Comparison of ENCODE assay signal across 20 mouse cellular contexts in the genomic region with DNA sequence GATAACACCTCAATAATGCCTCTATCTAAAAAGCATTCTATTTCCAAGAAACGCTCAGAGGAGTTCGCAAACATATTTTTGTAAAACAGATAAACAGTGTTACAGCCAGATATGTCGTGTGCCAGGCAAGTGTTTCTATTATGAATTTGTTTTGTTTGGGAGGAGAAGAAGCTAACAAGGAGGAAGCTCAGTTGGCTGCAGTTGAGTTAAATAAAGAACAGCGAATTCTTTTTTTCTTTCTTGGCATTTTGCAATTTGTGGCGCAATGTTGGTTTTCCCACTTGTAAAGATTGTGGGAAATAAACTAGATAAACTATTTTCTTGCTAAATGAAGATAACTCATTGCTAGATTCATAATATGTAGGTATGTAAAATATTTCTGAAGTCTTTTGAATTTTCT.
DNase-seq lines count a peak whose midpoint lies in the region; ATAC-seq and TF ChIP-seq lines count a peak whose summit lies in the region.
"Had no signal": no experiment of that assay in that cellular context is flagged by ENCODE, and none has a peak within 500 bp of the region (broad histone marks: within the 10 kb centered on the region; RNA-seq: fewer than 3 reads in every experiment).

No protein-coding gene starts in this region.

- TF ChIP-seq CTCF in forebrain, postnatal 0 days (IDR thresholded peaks at IDR 0.05; ENCODE audit: low read depth), result no peak
- no peak for TF ChIP-seq CTCF in lung, postnatal 0 days (IDR thresholded peaks at IDR 0.05)
- no peak for TF ChIP-seq CTCF in hindbrain, postnatal 0 days (IDR thresholded peaks at IDR 0.05; ENCODE audit: low read depth)

- H3K4me1 ChIP-seq in forebrain, postnatal 0 days (ENCODE audit: insufficient read depth), result no peaks in the 10 kb centered on the region
- no peaks in the 10 kb centered on the region for H3K4me1 ChIP-seq in forebrain, embryonic 13.5 days
- no peaks in the 10 kb centered on the region for H3K4me1 ChIP-seq in lung, postnatal 0 days (ENCODE audit: insufficient read depth, low read depth, low read length)
- no peaks in the 10 kb centered on the region for H3K4me1 ChIP-seq in hindbrain, postnatal 0 days (ENCODE audit: insufficient read depth, low read length)
- H3K4me1 ChIP-seq: forebrain, embryonic 10.5 days; heart, embryonic 10.5 days had no signal

- WGBS in forebrain, postnatal 0 days, result 54% methylated on average over 5 of the region's 5 CpGs
- 95% methylated on average over 5 of the region's 5 CpGs for WGBS in forebrain, embryonic 13.5 days
- WGBS in lung, postnatal 0 days, result 61% methylated on average over 5 of the region's 5 CpGs
- 86% methylated on average over 5 of the region's 5 CpGs for WGBS in hindbrain, postnatal 0 days

- H3K27ac ChIP-seq in forebrain, postnatal 0 days (ENCODE audit: low read depth, low read length), result no peak overlapping the region
- H3K27ac ChIP-seq in forebrain, embryonic 13.5 days, result no peak overlapping the region
- no peak overlapping the region for H3K27ac ChIP-seq in lung, postnatal 0 days (ENCODE audit: low read length)
- no peak overlapping the region for H3K27ac ChIP-seq in hindbrain, postnatal 0 days
- H3K27ac ChIP-seq: forebrain, embryonic 10.5 days; heart, embryonic 10.5 days; hindbrain, embryonic 14.5 days had no signal

- H3K36me3 ChIP-seq in forebrain, postnatal 0 days (ENCODE audit: insufficient read depth), result no peaks in the 10 kb centered on the region
- H3K36me3 ChIP-seq in forebrain, embryonic 13.5 days (ENCODE audit: poor library complexity, severe bottlenecking), result no peaks in the 10 kb centered on the region
- no peaks in the 10 kb centered on the region for H3K36me3 ChIP-seq in lung, postnatal 0 days (ENCODE audit: insufficient read depth, low read length)
- no peaks in the 10 kb centered on the region for H3K36me3 ChIP-seq in hindbrain, postnatal 0 days (ENCODE audit: insufficient read depth, low read length)
- H3K36me3 ChIP-seq: forebrain, embryonic 10.5 days; heart, embryonic 10.5 days had no signal

- H3K4me2 ChIP-seq in forebrain, postnatal 0 days (ENCODE audit: low read depth), result no peak overlapping the region
- H3K4me2 ChIP-seq in forebrain, embryonic 13.5 days, result no peak overlapping the region
- no peak overlapping the region for H3K4me2 ChIP-seq in lung, postnatal 0 days (replicated peaks; ENCODE audit: low read depth, low read length)
- H3K4me2 ChIP-seq in hindbrain, postnatal 0 days (ENCODE audit: low read depth, low read length), result no peak overlapping the region
- H3K4me2 ChIP-seq: hindbrain, embryonic 14.5 days had no signal

- no peaks in the 10 kb centered on the region for H3K27me3 ChIP-seq in forebrain, postnatal 0 days (ENCODE audit: insufficient read depth, low read length)
- H3K27me3 ChIP-seq in forebrain, embryonic 13.5 days, result no peaks in the 10 kb centered on the region
- H3K27me3 ChIP-seq in lung, postnatal 0 days (replicated peaks; ENCODE audit: insufficient read depth, low read length), result no peaks in the 10 kb centered on the region
- no peaks in the 10 kb centered on the region for H3K27me3 ChIP-seq in hindbrain, postnatal 0 days (ENCODE audit: insufficient read depth, low read length)

- intact Hi-C loops in heart, postnatal 14 days (cut with DNase I), result no loop called here

- no peak overlapping the region for H3K9ac ChIP-seq in forebrain, postnatal 0 days
- H3K9ac ChIP-seq in forebrain, embryonic 13.5 days, result no peak overlapping the region
- H3K9ac ChIP-seq in lung, postnatal 0 days (replicated peaks; ENCODE audit: low read depth), result no peak overlapping the region
- no peak overlapping the region for H3K9ac ChIP-seq in hindbrain, postnatal 0 days (replicated peaks; ENCODE audit: low read length)
- H3K9ac ChIP-seq: hindbrain, embryonic 14.5 days had no signal

- peak; percentile 27; the same call in 1 of the 2 replicates for ATAC-seq in forebrain, postnatal 0 days
- ATAC-seq in forebrain, embryonic 13.5 days, result no peak
- ATAC-seq in lung, postnatal 0 days, result no peak
- ATAC-seq in hindbrain, postnatal 0 days, result no peak
- ATAC-seq: activated CD4-positive, CD25-positive, alpha-beta regulatory T cell, adult 4 months; forebrain, embryonic 14.5 days; intestine, postnatal 0 days had no signal

- no peak overlapping the region for H3K4me3 ChIP-seq in forebrain, postnatal 0 days (ENCODE audit: low read depth, low read length)
- H3K4me3 ChIP-seq in forebrain, embryonic 13.5 days, result no peak overlapping the region
- H3K4me3 ChIP-seq in lung, postnatal 0 days (ENCODE audit: low read depth, low read length), result no peak overlapping the region
- H3K4me3 ChIP-seq in hindbrain, postnatal 0 days (ENCODE audit: low read length), result no peak overlapping the region
- H3K4me3 ChIP-seq: forebrain, embryonic 10.5 days; heart, embryonic 10.5 days had no signal

- TF ChIP-seq EP300 in lung, postnatal 0 days (IDR thresholded peaks at IDR 0.05), result no peak

- peak; percentile 49 for DNase-seq in forebrain, postnatal 0 days
- peak; percentile 41 to 61 for DNase-seq in heart, adult 18-20 months
- no peak for DNase-seq in heart, postnatal 14 days
- peak; percentile 44 for DNase-seq in lung, postnatal 0 days (ENCODE audit: low spot score)
- no peak for DNase-seq in lung, postnatal 14 days
- no peak for DNase-seq in hindbrain, postnatal 0 days (ENCODE audit: low spot score)
- DNase-seq: adrenal gland, adult 8-10 months; adrenal gland, postnatal 25 days; cerebellum, adult 18-20 months; cerebellum, adult 9-10 months; cerebellum, postnatal 14 days; gastrocnemius, postnatal 10 days; heart, postnatal 36 days had no signal

- no peaks in the 10 kb centered on the region for H3K9me3 ChIP-seq in forebrain, postnatal 0 days (ENCODE audit: low read length)
- no peaks in the 10 kb centered on the region for H3K9me3 ChIP-seq in forebrain, embryonic 13.5 days (replicated peaks)
- no peaks in the 10 kb centered on the region for H3K9me3 ChIP-seq in lung, postnatal 0 days (ENCODE audit: low read length)
- H3K9me3 ChIP-seq in hindbrain, postnatal 0 days (ENCODE audit: low read length), result no peaks in the 10 kb centered on the region
- H3K9me3 ChIP-seq: forebrain, embryonic 10.5 days; heart, embryonic 10.5 days had no signal

Comparison
In these comparisons a context has a peak if more than half of its experiments do, and no peak if none do; other contexts are left out.
1. DNase-seq: peak in forebrain, postnatal 0 days (single experiment), heart, adult 18-20 months (2 of 2) and lung, postnatal 0 days (single experiment); none in heart, postnatal 14 days (0 of 2), lung, postnatal 14 days (single experiment) and hindbrain, postnatal 0 days (single experiment).